Mouse (Mus musculus) gastrocnemius, adult 18-20 months (tissue): ENCODE results near the gene Acer1. TPM values are rescaled to one million over a fixed set of nuclear protein-coding genes. Genes with fewer than 3 reads are reported as not detected.

Experiments used
- DNase-seq: peaks from one replicate; pipeline ENCODE4 v3.0.0; 2021; ENCODE audit warnings: low spot score
- long read RNA-seq, 2 experiments: library from polyadenylated mRNA; stranded (forward); transcript quantifications; one replicate each; pipeline ENCODE4 v2.0.0; 2021
- total RNA-seq, 2 experiments: library from RNA; stranded (reverse); gene quantifications; 2 replicates each; pipeline ENCODE4 v1.2.3; 2021

Acer1 gene
- total RNA-seq, result not detected
- long read RNA-seq, experiment 1, result 0 reads
- long read RNA-seq, experiment 2, result 0 reads

GRCm38 (mm10) chr17:56982013-56982412, at the start of gene Acer1:
Acer1 (minus strand) TSS chr17:56982126.
- no peak for DNase-seq

- no peak for DNase-seq
These were observed 49.2 kb upstream of the Acer1 start, which contains the start of gene Khsrp for GRCm38 (mm10) chr17:57030931-57031660. Khsrp (minus strand) TSS chr17:57031522.

- DNase-seq, result no peak
These were observed 47.8 kb upstream of the Acer1 start for GRCm38 (mm10) chr17:57029691-57030090.

GRCm38 (mm10) chr17:57027471-57027870, 45.5 kb upstream of the Acer1 start:
- DNase-seq, result no peak

- DNase-seq, result no peak
These were observed 39.0 kb upstream of the Acer1 start for GRCm38 (mm10) chr17:57020960-57021359.

GRCm38 (mm10) chr17:57019693-57020092, 37.8 kb upstream of the Acer1 start:
- no peak for DNase-seq

- no peak for DNase-seq
These were observed 30.4 kb upstream of the Acer1 start for GRCm38 (mm10) chr17:57012245-57012795.

GRCm38 (mm10) chr17:57011236-57012141, 29.6 kb upstream of the Acer1 start, which contains the start of the genes Gtf2f1 and Gm17949:
Gtf2f1 (minus strand) TSS chr17:57011288.
Gm17949 (plus strand) TSS chr17:57011469.
- DNase-seq, result peak; percentile 92

GRCm38 (mm10) chr17:57010911-57011235, 28.9 kb upstream of the Acer1 start:
- DNase-seq, result no peak

- DNase-seq, result no peak
These were observed 25.4 kb upstream of the Acer1 start for GRCm38 (mm10) chr17:57007137-57007905.

- DNase-seq, result no peak
These were observed 22.1 kb upstream of the Acer1 start for GRCm38 (mm10) chr17:57003994-57004393.

- no peak for DNase-seq
These were observed 19.3 kb upstream of the Acer1 start for GRCm38 (mm10) chr17:57001228-57001627.

GRCm38 (mm10) chr17:56999968-57000609, 18.2 kb upstream of the Acer1 start, which contains the start of gene Pspn:
Pspn (minus strand) TSS chr17:57000018.
- no peak for DNase-seq

- DNase-seq, result no peak
These were observed 17.5 kb upstream of the Acer1 start for GRCm38 (mm10) chr17:56999414-56999813.

- peak; percentile 97 for DNase-seq
These were observed 15.2 kb upstream of the Acer1 start, which contains the start of gene Alkbh7 for GRCm38 (mm10) chr17:56997029-56997667. Alkbh7 (plus strand) TSS chr17:56997339.

GRCm38 (mm10) chr17:56996506-56996905, 14.6 kb upstream of the Acer1 start:
- DNase-seq, result no peak

- DNase-seq, result no peak
These were observed 13.1 kb upstream of the Acer1 start for GRCm38 (mm10) chr17:56995046-56995445.

- no peak for DNase-seq
These were observed 9.0 kb upstream of the Acer1 start for GRCm38 (mm10) chr17:56990966-56991365.

- DNase-seq, result peak; percentile 97
These were observed 8.3 kb upstream of the Acer1 start, which contains the start of gene Clpp for GRCm38 (mm10) chr17:56990115-56990746. Clpp (plus strand) TSS chr17:56990305.
